Mouse (Mus musculus) stomach, embryonic 15.5 days (tissue): ENCODE measurements around the gene Hoxa4. TPM values are rescaled to one million over a fixed set of nuclear protein-coding genes. Genes with fewer than 3 reads are reported as not detected.

Source experiments
- ATAC-seq: fragments of 200-750 bp; cut with Nextera tagmentation; 2 replicates; pipeline ENCODE4 v1.8.0; 2017; ENCODE audit warnings: low read depth, moderate number of reproducible peaks, moderate TSS enrichment; ENCODE audit not compliant: insufficient read depth, low FRiP score
- H3K27ac ChIP-seq: fragments of 300-500 bp; sonication (generic); 2 replicates; pipeline ENCODE4 v1.5.1; 2015; ENCODE audit warnings: mild to moderate bottlenecking, inconsistent platforms
- H3K27me3 ChIP-seq: fragments of 300-500 bp; sonication (generic); replicated peaks from 2 replicates; pipeline ENCODE4 v1.6.1; 2015; ENCODE audit warnings: inconsistent platforms
- H3K36me3 ChIP-seq: fragments of 300-500 bp; sonication (generic); 2 replicates; pipeline ENCODE4 v1.6.1; 2015; ENCODE audit warnings: inconsistent platforms
- H3K4me1 ChIP-seq: fragments of 300-500 bp; sonication (generic); 2 replicates; pipeline ENCODE4 v1.6.1; 2015; ENCODE audit warnings: inconsistent platforms
- H3K4me2 ChIP-seq: fragments of 300-500 bp; sonication (generic); 2 replicates; pipeline ENCODE4 v1.6.1; 2015; ENCODE audit warnings: mild to moderate bottlenecking, inconsistent platforms
- H3K4me3 ChIP-seq: fragments of 300-500 bp; sonication (generic); replicated peaks from 2 replicates; pipeline ENCODE4 v1.5.1; 2015; ENCODE audit warnings: inconsistent platforms
- H3K9ac ChIP-seq: fragments of 300-500 bp; sonication (generic); 2 replicates; pipeline ENCODE4 v1.6.1; 2015; ENCODE audit warnings: inconsistent platforms
- H3K9me3 ChIP-seq: fragments of 300-500 bp; sonication (generic); 2 replicates; pipeline ENCODE4 v1.6.1; 2016; ENCODE audit warnings: inconsistent platforms
- WGBS: fragments of 180-500 bp; shearing (Covaris S2); methylation state at CpG from one replicate; pipeline ENCODE4 v1.1.7; 2015; 5-methylcytosine and 5-hydroxymethylcytosine counted together
- polyA plus RNA-seq: library from polyadenylated mRNA; unstranded; fragments of >200 nt; fragmentation: Nextera tagmentation; extraction: Ambion mirVana; gene quantifications from 2 replicates; pipeline ENCODE4 v1.2.1, GENCODE M21; 2015

The Hoxa4 gene
- polyA plus RNA-seq, 1 experiment from 2014 or later: 4.4 TPM

GRCm38 (mm10) chr6:52191860-52192550 is 452 bp upstream of the Hoxa4 start:
- peak overlapping the region; percentile 63 for H3K4me3 ChIP-seq
- H3K36me3 ChIP-seq: no peaks in the 10 kb centered on the region
- peak overlapping the region; percentile 82 for H3K4me2 ChIP-seq
- peak overlapping the region; percentile 58 for H3K9ac ChIP-seq
- H3K27ac ChIP-seq: peak overlapping the region; percentile 90
- peaks cover 28% of the 10 kb centered on the region for H3K4me1 ChIP-seq
- H3K27me3 ChIP-seq: peaks cover 5% of the 10 kb centered on the region
- no peaks in the 10 kb centered on the region for H3K9me3 ChIP-seq
- ATAC-seq: peak; percentile 61; the same call in 1 of the 2 replicates
- under 1% methylated on average over 36 of the region's 55 CpGs for WGBS

GRCm38 (mm10) chr6:52190410-52190809 is 1.1 kb downstream of the Hoxa4 start:
- no peak for ATAC-seq
- H3K4me1 ChIP-seq: peaks cover 34% of the 10 kb centered on the region

GRCm38 (mm10) chr6:52189909-52190308 is 1.6 kb downstream of the Hoxa4 start:
- no peaks in the 10 kb centered on the region for H3K36me3 ChIP-seq
- ATAC-seq: no peak
- WGBS: 21% methylated on average over 8 of the region's 8 CpGs

More at GRCm38 (mm10) chr6:52190410-52190809, 1.1 kb downstream of the Hoxa4 start:
- peak overlapping the region; percentile 94 for H3K27ac ChIP-seq
- peak overlapping the region; percentile 63 for H3K4me3 ChIP-seq
- H3K9me3 ChIP-seq: no peaks in the 10 kb centered on the region
- peaks cover 5% of the 10 kb centered on the region for H3K27me3 ChIP-seq
- H3K36me3 ChIP-seq: no peaks in the 10 kb centered on the region
- peak overlapping the region; percentile 53 for H3K9ac ChIP-seq
- peak overlapping the region; percentile 82 for H3K4me2 ChIP-seq
- WGBS: 9% methylated on average over 23 of the region's 23 CpGs

GRCm38 (mm10) chr6:52189172-52189591 is 2.4 kb downstream of the Hoxa4 start:
- Histone ChIP-seq H3K27me3 (peaks cover 8% of the 10 kb centered on the region), H3K4me1 (peaks cover 41% of the 10 kb centered on the region), H3K4me2 (peak overlapping the region; percentile 82), H3K9me3 (no peaks in the 10 kb centered on the region), H3K9ac (no peak overlapping the region), H3K4me3 (no peak overlapping the region; the same call in 1 of the 2 replicates), H3K36me3 (no peaks in the 10 kb centered on the region), H3K27ac (peak overlapping the region; percentile 94)
- WGBS: 22% methylated on average over 5 of the region's 5 CpGs
- ATAC-seq: no peak; the same call in 1 of the 2 replicates

More at GRCm38 (mm10) chr6:52189909-52190308, 1.6 kb downstream of the Hoxa4 start:
- H3K4me2 ChIP-seq: peak overlapping the region; percentile 82
- H3K4me1 ChIP-seq: peaks cover 36% of the 10 kb centered on the region
- no peaks in the 10 kb centered on the region for H3K9me3 ChIP-seq
- H3K27ac ChIP-seq: peak overlapping the region; percentile 94
- 0 out of 2 replicates have a peak overlapping the region, but pooled peaks have one; percentile 10 for H3K9ac ChIP-seq
- H3K4me3 ChIP-seq: peak overlapping the region; percentile 63
- H3K27me3 ChIP-seq: peaks cover 5% of the 10 kb centered on the region

- Histone ChIP-seq H3K4me1 (peaks cover 56% of the 10 kb centered on the region), H3K27ac (no peak overlapping the region), H3K9ac (no peak overlapping the region), H3K36me3 (no peaks in the 10 kb centered on the region), H3K4me3 (no peak overlapping the region), H3K4me2 (no peak overlapping the region), H3K9me3 (no peaks in the 10 kb centered on the region), H3K27me3 (peaks cover 8% of the 10 kb centered on the region)
- WGBS: 43% methylated on average over 1 of the region's 1 CpGs
- no peak for ATAC-seq
Measured at GRCm38 (mm10) chr6:52186500-52186899, 5.1 kb downstream of the Hoxa4 start.

- Histone ChIP-seq H3K9me3 (no peaks in the 10 kb centered on the region), H3K9ac (no peak overlapping the region), H3K4me2 (peak overlapping the region; percentile 41), H3K27ac (0 out of 2 replicates have a peak overlapping the region, but pooled peaks have one; percentile 71), H3K4me3 (no peak overlapping the region; the same call in 1 of the 2 replicates), H3K4me1 (peaks cover 60% of the 10 kb centered on the region), H3K27me3 (peaks cover 4% of the 10 kb centered on the region), H3K36me3 (no peaks in the 10 kb centered on the region)
- ATAC-seq: no peak
- WGBS: 37% methylated on average over 3 of the region's 3 CpGs
Measured at GRCm38 (mm10) chr6:52185834-52186233, 5.7 kb downstream of the Hoxa4 start.

- Histone ChIP-seq H3K4me1 (peaks cover 57% of the 10 kb centered on the region), H3K27ac (peak overlapping the region; percentile 71), H3K4me2 (peak overlapping the region; percentile 41), H3K36me3 (no peaks in the 10 kb centered on the region), H3K9me3 (no peaks in the 10 kb centered on the region), H3K27me3 (peaks cover 2% of the 10 kb centered on the region; the same call in 1 of the 2 replicates), H3K9ac (no peak overlapping the region), H3K4me3 (no peak overlapping the region; the same call in 1 of the 2 replicates)
- no peak for ATAC-seq
- WGBS: 4% methylated on average over 19 of the region's 19 CpGs
Measured at GRCm38 (mm10) chr6:52185222-52185621, 6.3 kb downstream of the Hoxa4 start.

GRCm38 (mm10) chr6:52184668-52185067 is 6.9 kb downstream of the Hoxa4 start:
- Histone ChIP-seq H3K4me3 (no peak overlapping the region), H3K4me2 (peak overlapping the region; percentile 41), H3K4me1 (peaks cover 53% of the 10 kb centered on the region), H3K27ac (peak overlapping the region; percentile 71), H3K9me3 (no peaks in the 10 kb centered on the region), H3K36me3 (no peaks in the 10 kb centered on the region), H3K9ac (no peak overlapping the region), H3K27me3 (peaks cover 2% of the 10 kb centered on the region; the same call in 1 of the 2 replicates)
- ATAC-seq: no peak
- 27% methylated on average over 6 of the region's 6 CpGs for WGBS

- Histone ChIP-seq H3K4me3 (no peak overlapping the region; the same call in 1 of the 2 replicates), H3K9me3 (no peaks in the 10 kb centered on the region), H3K9ac (no peak overlapping the region; the same call in 1 of the 2 replicates), H3K27me3 (peaks cover 2% of the 10 kb centered on the region; the same call in 1 of the 2 replicates), H3K4me1 (peaks cover 53% of the 10 kb centered on the region), H3K4me2 (peak overlapping the region; percentile 41), H3K27ac (peak overlapping the region; percentile 71; the same call in 1 of the 2 replicates), H3K36me3 (no peaks in the 10 kb centered on the region)
- WGBS: 26% methylated on average over 10 of the region's 10 CpGs
- ATAC-seq: no peak
Measured at GRCm38 (mm10) chr6:52183311-52184080, 8.1 kb downstream of the Hoxa4 start.

GRCm38 (mm10) chr6:52182793-52183192 is 8.8 kb downstream of the Hoxa4 start:
- ATAC-seq: no peak
- no peak overlapping the region for H3K4me3 ChIP-seq
- H3K4me1 ChIP-seq: peaks cover 53% of the 10 kb centered on the region
- H3K36me3 ChIP-seq: no peaks in the 10 kb centered on the region
- 67% methylated on average over 1 of the region's 1 CpGs for WGBS
- no peak overlapping the region; the same call in 1 of the 2 replicates for H3K9ac ChIP-seq
- peak overlapping the region; percentile 71; the same call in 1 of the 2 replicates for H3K27ac ChIP-seq
- peaks cover 2% of the 10 kb centered on the region; the same call in 1 of the 2 replicates for H3K27me3 ChIP-seq
- H3K9me3 ChIP-seq: no peaks in the 10 kb centered on the region
- no peak overlapping the region for H3K4me2 ChIP-seq

- ATAC-seq: no peak
- 45% methylated on average over 2 of the region's 2 CpGs for WGBS
- H3K4me3 ChIP-seq: no peak overlapping the region
- H3K4me1 ChIP-seq: peaks cover 49% of the 10 kb centered on the region
- peaks cover 2% of the 10 kb centered on the region; the same call in 1 of the 2 replicates for H3K27me3 ChIP-seq
- H3K9ac ChIP-seq: no peak overlapping the region
- H3K27ac ChIP-seq: no peak overlapping the region
- H3K36me3 ChIP-seq: no peaks in the 10 kb centered on the region
- 0 out of 2 replicates have a peak overlapping the region, but pooled peaks have one; percentile 2 for H3K4me2 ChIP-seq
- no peaks in the 10 kb centered on the region for H3K9me3 ChIP-seq
Measured at GRCm38 (mm10) chr6:52182030-52182429, 9.5 kb downstream of the Hoxa4 start.
